Mouse (Mus musculus) small intestine, adult 2 months (tissue): Measurements from ENCODE around the gene Mrgprh. TPM values are rescaled to one million over a fixed set of nuclear protein-coding genes. Genes with fewer than 3 reads are reported as not detected.

Experiments
- H3K27ac ChIP-seq: fragments of 200-500 bp; 2 replicates; pipeline ENCODE4 v1.5.1; 2012; ENCODE audit warnings: low read depth, low read length, control low read depth, inconsistent platforms; ENCODE audit not compliant: insufficient read depth
- H3K27me3 ChIP-seq: fragments of 200-500 bp; 2 replicates; pipeline ENCODE4 v1.6.1; 2012; ENCODE audit warnings: mild to moderate bottlenecking, moderate library complexity, low read length, inconsistent platforms; ENCODE audit not compliant: control insufficient read depth, insufficient read depth
- H3K36me3 ChIP-seq: fragments of 200-500 bp; 2 replicates; pipeline ENCODE4 v1.6.1; 2012; ENCODE audit warnings: mild to moderate bottlenecking, low read length, control low read depth, inconsistent platforms; ENCODE audit not compliant: control insufficient read depth, insufficient read depth
- H3K4me1 ChIP-seq: fragments of 200-500 bp; 2 replicates; pipeline ENCODE4 v1.6.1; 2012; ENCODE audit warnings: low read length, inconsistent platforms, mixed read lengths; ENCODE audit not compliant: control insufficient read depth, insufficient read depth, insufficient read length
- H3K4me3 ChIP-seq: fragments of 200-500 bp; 2 replicates; pipeline ENCODE4 v1.5.1; 2012; ENCODE audit warnings: low read depth, mild to moderate bottlenecking, control low read depth, inconsistent platforms, low read length, moderate library complexity
- CTCF ChIP-seq: fragments of 200-500 bp; IDR thresholded peaks from 2 replicates; pipeline ENCODE4 v1.5.1; 2012; ENCODE audit warnings: low read depth, mild to moderate bottlenecking, control low read depth, inconsistent platforms, low read length, moderate library complexity, mixed read lengths; ENCODE audit not compliant: insufficient replicate concordance, insufficient read length; ENCODE audit errors: extremely low read depth
- POLR2A ChIP-seq: fragments of 200-500 bp; IDR thresholded peaks from 2 replicates; pipeline ENCODE4 v1.6.1; 2012; ENCODE audit warnings: low read depth, mild to moderate bottlenecking, control low read depth, inconsistent platforms, low read length, moderate library complexity
- WGBS: fragments of 180-500 bp; shearing (Covaris S2); methylation state at CpG from one replicate; pipeline ENCODE4 v1.1.7; 2018; 5-methylcytosine and 5-hydroxymethylcytosine counted together
- polyA plus RNA-seq: library from polyadenylated mRNA; depleted of rRNA; stranded (reverse); fragments of >200 nt; gene quantifications from 2 replicates; pipeline ENCODE4 v1.2.3, GENCODE M21; 2012

The Mrgprh gene
- polyA plus RNA-seq, 1 experiment = not detected

- WGBS = 83% methylated on average over 1 of the region's 1 CpGs
Measured at GRCm38 (mm10) chr17:12904349-12904748, 28.5 kb downstream of the Mrgprh start.

DNA sequence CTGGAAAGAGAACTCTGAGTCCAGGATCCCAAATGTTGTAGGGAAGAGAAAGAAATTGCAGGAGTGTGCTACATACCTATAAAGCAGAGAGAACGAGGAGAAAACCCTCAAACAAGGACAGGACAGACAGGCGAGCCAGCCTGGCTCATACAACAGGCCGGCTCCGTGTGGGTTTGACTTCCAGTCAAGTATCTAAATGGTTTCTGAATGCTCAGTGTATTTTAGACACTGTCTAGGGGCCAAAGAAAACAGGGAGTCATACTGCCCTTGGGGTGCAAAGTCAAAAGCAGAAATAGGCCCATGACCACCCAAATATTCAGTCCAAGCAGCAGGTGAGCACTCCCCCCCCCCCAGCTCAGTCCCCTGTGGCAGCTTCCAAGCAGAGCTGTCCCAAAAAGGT lies 30.0 kb downstream of the Mrgprh start:
- H3K27ac ChIP-seq = no peak overlapping the region
- H3K4me3 ChIP-seq = no peak overlapping the region
- H3K27me3 ChIP-seq = no peaks in the 10 kb centered on the region
- TF ChIP-seq CTCF = no peak
- no peak for TF ChIP-seq POLR2A
- H3K4me1 ChIP-seq = no peaks in the 10 kb centered on the region
- WGBS = 92% methylated on average over 4 of the region's 4 CpGs
- H3K36me3 ChIP-seq = peaks cover 27% of the 10 kb centered on the region

More at GRCm38 (mm10) chr17:12904349-12904748, 28.5 kb downstream of the Mrgprh start:
- no peaks in the 10 kb centered on the region for H3K27me3 ChIP-seq
- H3K4me1 ChIP-seq = no peaks in the 10 kb centered on the region
- H3K27ac ChIP-seq = no peak overlapping the region
- peaks cover 21% of the 10 kb centered on the region for H3K36me3 ChIP-seq
- TF ChIP-seq POLR2A (no peak), CTCF (no peak)
- no peak overlapping the region for H3K4me3 ChIP-seq

DNA sequence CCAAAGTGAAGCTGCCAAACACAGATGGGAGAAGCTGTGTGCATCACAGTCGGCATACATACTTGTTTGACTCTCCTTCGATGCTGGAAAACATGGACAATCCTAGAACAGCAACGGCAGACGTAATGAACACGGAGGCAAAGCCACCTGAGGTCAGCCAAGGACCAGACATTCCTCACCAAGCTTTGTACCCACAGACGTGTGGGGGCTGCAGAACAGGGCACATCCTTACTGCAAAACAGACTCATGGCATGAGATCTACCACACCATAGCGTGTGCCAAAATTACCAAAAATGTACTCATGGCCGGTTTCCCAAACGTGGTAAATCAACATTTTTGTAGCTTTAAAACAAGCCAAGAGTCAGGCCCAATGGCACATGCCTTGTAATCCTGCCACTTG lies 30.6 kb downstream of the Mrgprh start:
- TF ChIP-seq POLR2A (no peak), CTCF (no peak)
- Histone ChIP-seq H3K27ac (no peak overlapping the region), H3K4me3 (no peak overlapping the region), H3K4me1 (no peaks in the 10 kb centered on the region), H3K36me3 (peaks cover 28% of the 10 kb centered on the region), H3K27me3 (no peaks in the 10 kb centered on the region)
- WGBS = 91% methylated on average over 9 of the region's 9 CpGs

GRCm38 (mm10) chr17:12909361-12910280 lies 33.8 kb downstream of the Mrgprh start, which contains the start of gene Pnldc1:
Pnldc1 (minus strand) TSS chr17:12910230.
- H3K4me1 ChIP-seq = no peaks in the 10 kb centered on the region
- WGBS = 87% methylated on average over 35 of the region's 35 CpGs
- no peaks in the 10 kb centered on the region for H3K27me3 ChIP-seq

GRCm38 (mm10) chr17:12910391-12910790 lies 34.6 kb downstream of the Mrgprh start:
- no peaks in the 10 kb centered on the region for H3K4me1 ChIP-seq
- 81% methylated on average over 8 of the region's 8 CpGs for WGBS
- no peak overlapping the region for H3K27ac ChIP-seq
- TF ChIP-seq POLR2A (no peak), CTCF (no peak)
- peaks cover 42% of the 10 kb centered on the region for H3K36me3 ChIP-seq
- H3K4me3 ChIP-seq = no peak overlapping the region
- H3K27me3 ChIP-seq = no peaks in the 10 kb centered on the region

More at GRCm38 (mm10) chr17:12909361-12910280, 33.8 kb downstream of the Mrgprh start, which contains the start of gene Pnldc1:
- Histone ChIP-seq H3K4me3 (no peak within 1 kb of the TSS), H3K36me3 (peaks cover 46% of the 10 kb centered on the region), H3K27ac (no peak within 1 kb of the TSS)
- TF ChIP-seq POLR2A (no peak), CTCF (no peak)

DNA sequence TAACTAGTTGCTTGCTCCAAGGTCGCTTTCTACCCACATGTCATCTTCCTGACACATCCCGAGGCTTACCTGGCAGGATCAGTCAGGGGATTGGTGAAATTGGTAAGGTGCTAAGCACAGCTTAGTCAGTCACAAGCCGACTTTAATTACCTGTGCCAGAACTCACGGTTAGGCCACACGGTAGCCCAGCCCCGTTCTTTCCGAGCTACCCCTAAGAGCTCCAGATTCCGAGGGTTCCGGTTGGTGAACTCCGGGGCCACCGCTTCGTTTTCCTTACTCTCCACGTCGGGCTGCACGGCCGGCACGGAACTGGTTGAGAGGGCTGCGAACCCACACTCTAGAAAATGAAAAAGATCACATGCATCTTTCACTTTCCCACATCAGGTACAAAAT lies 39.6 kb downstream of the Mrgprh start, which contains the start of gene Tcp1:
Gene Tcp1 (plus strand): TSS at position 214 of the 393 bp plus-strand sequence.
- Histone ChIP-seq H3K36me3 (peaks cover 40% of the 10 kb centered on the region), H3K27me3 (no peaks in the 10 kb centered on the region), H3K4me3 (peak within 1 kb of the TSS; percentile 83), H3K4me1 (no peaks in the 10 kb centered on the region), H3K27ac (peak within 1 kb of the TSS; percentile 80)
- no peak for TF ChIP-seq POLR2A
- no peak for TF ChIP-seq CTCF
- 1% methylated on average over 18 of the region's 18 CpGs for WGBS

GRCm38 (mm10) chr17:12915881-12916583 lies 40.2 kb downstream of the Mrgprh start, which contains the start of gene Mrpl18:
Mrpl18 (minus strand) TSS chr17:12916345.
- Histone ChIP-seq H3K36me3 (peaks cover 38% of the 10 kb centered on the region), H3K4me3 (peak within 1 kb of the TSS; percentile 83), H3K27ac (peak within 1 kb of the TSS; percentile 80), H3K4me1 (no peaks in the 10 kb centered on the region), H3K27me3 (no peaks in the 10 kb centered on the region)
- no peak for TF ChIP-seq CTCF
- peak; percentile 60 for TF ChIP-seq POLR2A
- under 1% methylated on average over 56 of the region's 56 CpGs for WGBS
